Mouse (Mus musculus) Patski (cell line): ENCODE data around the gene Ren1. TPM values are rescaled to one million over a fixed set of nuclear protein-coding genes. Genes with fewer than 3 reads are reported as not detected.
"Not testable (repeated sequence)": the region's sequence is repeated elsewhere in the genome, so short reads cannot be mapped to it uniquely, and the experiment has no call there.

Experiments used
- ATAC-seq: fragments of 100-300 bp; one replicate; pipeline ENCODE4 v1.8.0; 2021
- CTCF ChIA-PET: fragments of 350-600 bp; sonication (Branson Sonifier 250); formaldehyde crosslinking; loops from one replicate; lab custom pipeline; 2022; ENCODE audit warnings: inconsistent platforms; lab: Charles Lee
- POLR2A ChIA-PET: fragments of 350-600 bp; sonication (Branson Sonifier 250); formaldehyde crosslinking; loops from one replicate; lab custom pipeline; 2022; ENCODE audit warnings: antibody characterized with exemption, inconsistent platforms; lab: Charles Lee
- DNase-seq: peaks from one replicate; pipeline ENCODE4 v3.0.0-alpha.2; 2011; ENCODE audit warnings: low read depth, low spot score
- H3K27me3 ChIP-seq: fragments of 371-371 bp; one replicate; pipeline ENCODE4 v1.5.1; 2021
- CTCF ChIP-seq: fragments of 100-300 bp; IDR thresholded peaks from one replicate; pipeline ENCODE4 v1.5.1; 2021
- in situ Hi-C: fragments of 300-500 bp; cut with MboI; formaldehyde crosslinking; loops from 3 replicates; pipeline ENCODE4 v1.11.1; 2018; ENCODE audit warnings: low pct_unique_long_range_greater_than_20kb, mixed read lengths
- polyA plus RNA-seq: library from polyadenylated mRNA; unstranded; gene quantifications from one replicate; pipeline ENCODE4 v1.2.3, GENCODE M21; 2021

The Ren1 gene
- polyA plus RNA-seq, 1 experiment from 2014 or later: not detected

- in situ Hi-C loops: no loop called here
- ChIA-PET CTCF (interaction anchor here (0.8 to 1.5 kb wide), 2 partner anchors 13 to 18 kb away, joined by 3 to 4 read pairs; partner anchors contain the start of gene Kiss1), POLR2A (no interaction called here)
- TF ChIP-seq CTCF: no peak
- no peak for DNase-seq
- ATAC-seq: no peak
- peaks cover 60% of the 10 kb centered on the region for H3K27me3 ChIP-seq
Measured at GRCm38 (mm10) chr1:133333937-133334336, 16.4 kb upstream of the Ren1 start.

- CTCF ChIA-PET, POLR2A ChIA-PET, ATAC-seq, DNase-seq, in situ Hi-C loops: not testable (repeated sequence)
- peaks cover 48% of the 10 kb centered on the region for H3K27me3 ChIP-seq
Measured at GRCm38 (mm10) chr1:133340403-133340802, 9.9 kb upstream of the Ren1 start.

- in situ Hi-C loops: no loop called here
- H3K27me3 ChIP-seq: peaks cover 24% of the 10 kb centered on the region
- ChIA-PET POLR2A (interaction anchor here (0.6 kb wide), 1 partner anchor 285 kb away, joined by 3 read pairs; no protein-coding TSS in a partner anchor), CTCF (no interaction called here)
- TF ChIP-seq CTCF: no peak
- DNase-seq (no peak), ATAC-seq (no peak)
Measured at GRCm38 (mm10) chr1:133344357-133344756, 6.0 kb upstream of the Ren1 start.

- ChIA-PET CTCF (no interaction called here), POLR2A (interaction anchor here (0.6 kb wide), 1 partner anchor 109 kb away, joined by 3 read pairs; no protein-coding TSS in a partner anchor)
- DNase-seq (no peak), ATAC-seq (no peak)
- H3K27me3 ChIP-seq: peaks cover 11% of the 10 kb centered on the region
- in situ Hi-C loops: no loop called here
- no peak for TF ChIP-seq CTCF
Measured at GRCm38 (mm10) chr1:133346531-133346930, 3.8 kb upstream of the Ren1 start.

- peaks cover 12% of the 10 kb centered on the region for H3K27me3 ChIP-seq
- ChIA-PET POLR2A (no interaction called here), CTCF (no interaction called here)
- no peak for ATAC-seq
- no peak for DNase-seq
- in situ Hi-C loops: no loop called here
- no peak for TF ChIP-seq CTCF
Measured at GRCm38 (mm10) chr1:133347226-133347625, 3.1 kb upstream of the Ren1 start.

- ATAC-seq (no peak), DNase-seq (no peak)
- CTCF ChIA-PET: no interaction called here
- POLR2A ChIA-PET: no interaction called here
- in situ Hi-C loops: no loop called here
- peaks cover 18% of the 10 kb centered on the region for H3K27me3 ChIP-seq
- TF ChIP-seq CTCF: no peak
Measured at GRCm38 (mm10) chr1:133347693-133348520, 2.4 kb upstream of the Ren1 start.

- H3K27me3 ChIP-seq: peaks cover 29% of the 10 kb centered on the region
- ChIA-PET CTCF (no interaction called here), POLR2A (no interaction called here)
- ATAC-seq (no peak), DNase-seq (no peak)
- TF ChIP-seq CTCF: no peak
- in situ Hi-C loops: loop anchor here (5.0 to 10.0 kb wide), 2 partner anchors 39 to 307 kb away; partner anchors contain the start of gene Pik3c2b
Measured at GRCm38 (mm10) chr1:133351762-133352161, 1.5 kb downstream of the Ren1 start.

- DNase-seq (peak; percentile 24), ATAC-seq (peak; percentile 38)
- H3K27me3 ChIP-seq: peaks cover 30% of the 10 kb centered on the region
- in situ Hi-C loops: loop anchor here (5.0 to 10.0 kb wide), 2 partner anchors 41 to 309 kb away; partner anchors contain the start of gene Pik3c2b
- POLR2A ChIA-PET: no interaction called here
- no peak for TF ChIP-seq CTCF
- CTCF ChIA-PET: interaction anchor here (0.7 to 2.3 kb wide), 23 partner anchors 10 to 254 kb away, joined by 3 to 26 read pairs (median 4); partner anchors contain the start of genes Etnk2, Golt1a and Kiss1
Measured at GRCm38 (mm10) chr1:133353371-133353809, 3.1 kb downstream of the Ren1 start.

GRCm38 (mm10) chr1:133355469-133355868, 5.2 kb downstream of the Ren1 start:
- ChIA-PET POLR2A (no interaction called here), CTCF (interaction anchor here (1.3 kb wide), 1 partner anchor 48 kb away, joined by 3 read pairs; no protein-coding TSS in a partner anchor)
- peaks cover 39% of the 10 kb centered on the region for H3K27me3 ChIP-seq
- in situ Hi-C loops: loop anchor here (5.0 to 10.0 kb wide), 2 partner anchors 178 to 311 kb away; partner anchors contain the start of gene Pik3c2b
- DNase-seq: no peak
- ATAC-seq: no peak
- TF ChIP-seq CTCF: no peak

- ChIA-PET POLR2A (no interaction called here), CTCF (no interaction called here)
- in situ Hi-C loops: loop anchor here (5.0 to 10.0 kb wide), 2 partner anchors 179 to 311 kb away; partner anchors contain the start of gene Pik3c2b
- DNase-seq (no peak), ATAC-seq (no peak)
- peaks cover 39% of the 10 kb centered on the region for H3K27me3 ChIP-seq
- no peak for TF ChIP-seq CTCF
Measured at GRCm38 (mm10) chr1:133355912-133356311, 5.6 kb downstream of the Ren1 start.

GRCm38 (mm10) chr1:133356330-133356729, 6.0 kb downstream of the Ren1 start:
- TF ChIP-seq CTCF: no peak
- no peak for DNase-seq
- POLR2A ChIA-PET: no interaction called here
- no peak for ATAC-seq
- CTCF ChIA-PET: no interaction called here
- peaks cover 39% of the 10 kb centered on the region for H3K27me3 ChIP-seq
- in situ Hi-C loops: loop anchor here (5.0 to 10.0 kb wide), 2 partner anchors 179 to 312 kb away; partner anchors contain the start of gene Pik3c2b
